Mouse (Mus musculus) liver, embryonic 14.5 days (tissue): ENCODE results near the gene Thap11.
A peak's percentile ranks its signal among the peaks of the same experiment; 100 is the strongest.

Experiments
- CTCF ChIP-seq: IDR thresholded peaks from 2 replicates; pipeline ENCODE4 v1.5.1; 2016; ENCODE audit warnings: antibody characterized with exemption, low read depth, control low read depth
- EP300 ChIP-seq: IDR thresholded peaks from 2 replicates; pipeline ENCODE4 v1.6.1; 2016; ENCODE audit warnings: antibody characterized with exemption, low read depth

DNA sequence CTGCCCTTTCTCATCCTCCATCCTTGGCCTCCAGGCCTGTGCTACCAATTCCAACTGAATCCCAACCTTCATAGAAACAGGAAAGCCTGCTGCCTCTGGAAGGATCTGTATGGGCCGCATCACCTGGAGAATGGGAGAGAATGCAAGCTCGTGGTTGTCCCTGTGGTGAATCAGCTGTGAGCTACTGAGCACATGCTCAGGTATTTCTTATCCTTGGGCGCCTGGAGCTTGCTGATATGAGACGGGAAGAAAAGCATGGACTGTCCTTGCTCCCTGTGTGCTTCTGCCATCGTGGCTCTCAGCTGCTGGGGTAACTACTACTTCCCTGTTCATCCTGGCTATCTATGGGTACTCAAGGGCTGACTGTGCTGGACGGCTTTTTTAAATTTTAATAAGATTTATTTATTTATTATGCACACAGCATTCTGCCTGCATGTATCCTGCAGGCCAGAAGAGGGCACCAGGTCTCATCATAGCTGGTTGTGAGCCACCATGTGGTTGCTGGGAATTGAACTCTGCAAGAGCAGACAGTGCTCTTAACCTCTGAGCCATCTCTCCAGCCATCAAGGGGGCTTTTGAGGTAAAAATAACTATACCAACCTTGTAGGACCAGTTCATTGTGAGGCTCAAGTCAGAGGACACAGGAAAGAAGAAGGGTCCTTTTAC lies 11.6 kb downstream of the Thap11 start:
- TF ChIP-seq EP300, result peak; percentile 40; the same call in 1 of the 2 replicates
- TF ChIP-seq CTCF, result peak; percentile 71
